Mouse (Mus musculus) spleen, adult 2 months (tissue): ENCODE measurements around the gene Gtf2a1l.

Source experiments
- CTCF ChIP-seq: fragments of 200-500 bp; IDR thresholded peaks from 2 replicates; pipeline ENCODE4 v1.5.1; 2011; ENCODE audit warnings: mild to moderate bottlenecking, inconsistent platforms; ENCODE audit not compliant: insufficient read depth, insufficient read length, insufficient replicate concordance; ENCODE audit errors: extremely low read depth
- POLR2A ChIP-seq: fragments of 200-500 bp; IDR thresholded peaks from 2 replicates; pipeline ENCODE4 v1.6.1; 2011; ENCODE audit warnings: low read depth, low read length, inconsistent platforms

- TF ChIP-seq CTCF: no peak
- no peak for TF ChIP-seq POLR2A
These were observed 47.1 kb upstream of the Gtf2a1l start for GRCm38 (mm10) chr17:88621374-88621773.
